Mouse (Mus musculus) limb, embryonic 14.5 days (tissue): ENCODE results near the gene Lgals1. TPM values are rescaled to one million over a fixed set of nuclear protein-coding genes. Genes with fewer than 3 reads are reported as not detected.

Experiments used
- ATAC-seq: fragments of 200-750 bp; cut with Nextera tagmentation; 2 replicates; pipeline ENCODE4 v1.8.0; 2017; ENCODE audit warnings: low read depth, moderate number of reproducible peaks, moderate TSS enrichment; ENCODE audit not compliant: low FRiP score
- DNase-seq: peaks from one replicate; pipeline ENCODE4 v3.0.0-alpha.2; 2015; ENCODE audit warnings: low spot score
- H3K27ac ChIP-seq: fragments of 300-500 bp; sonication (generic); replicated peaks from 2 replicates; pipeline ENCODE4 v1.5.1; 2014; ENCODE audit warnings: low read depth, mild to moderate bottlenecking, low read length, moderate library complexity, mixed read lengths
- H3K27me3 ChIP-seq: fragments of 300-500 bp; sonication (generic); 2 replicates; pipeline ENCODE4 v1.6.1; 2014; ENCODE audit warnings: low read length, mixed read lengths; ENCODE audit not compliant: control insufficient read depth, insufficient read depth
- H3K36me3 ChIP-seq: fragments of 300-500 bp; sonication (generic); 2 replicates; pipeline ENCODE4 v1.6.1; 2014; ENCODE audit warnings: mild to moderate bottlenecking, low read length, moderate library complexity, mixed read lengths; ENCODE audit not compliant: control insufficient read depth, insufficient read depth
- H3K4me1 ChIP-seq: fragments of 300-500 bp; sonication (generic); 2 replicates; pipeline ENCODE4 v1.6.1; 2014; ENCODE audit warnings: antibody characterized with exemption, low read length, mixed read lengths; ENCODE audit not compliant: control insufficient read depth, insufficient read depth
- H3K4me2 ChIP-seq: fragments of 300-500 bp; sonication (generic); replicated peaks from 2 replicates; pipeline ENCODE4 v1.6.1; 2014; ENCODE audit warnings: low read depth, mild to moderate bottlenecking, low read length, moderate library complexity; ENCODE audit not compliant: severe bottlenecking
- H3K4me3 ChIP-seq: fragments of 300-500 bp; sonication (generic); replicated peaks from 2 replicates; pipeline ENCODE4 v1.5.1; 2014; ENCODE audit warnings: low read length
- H3K9ac ChIP-seq: fragments of 300-500 bp; sonication (generic); 2 replicates; pipeline ENCODE4 v1.6.1; 2014; ENCODE audit warnings: mild to moderate bottlenecking, low read depth, low read length, moderate library complexity; ENCODE audit not compliant: severe bottlenecking
- H3K9me3 ChIP-seq: fragments of 300-500 bp; sonication (generic); 2 replicates; pipeline ENCODE4 v1.6.1; 2016; ENCODE audit warnings: low read length; ENCODE audit not compliant: control insufficient read depth
- POLR2A ChIP-seq: fragments of 200-500 bp; IDR thresholded peaks from 2 replicates; pipeline ENCODE4 v1.8.0; 2012; ENCODE audit warnings: inconsistent platforms, mild to moderate bottlenecking, moderate library complexity, borderline replicate concordance; ENCODE audit not compliant: insufficient read depth, insufficient read length; ENCODE audit errors: extremely low read depth
- WGBS: fragments of 180-500 bp; shearing (Covaris S2); extraction: QIAGEN DNeasy Blood & Tissue Kit; methylation state at CpG from one replicate; pipeline ENCODE4 v1.1.7; 2014; 5-methylcytosine and 5-hydroxymethylcytosine counted together
- polyA plus RNA-seq, 2 experiments: library from polyadenylated mRNA; depleted of rRNA in 1 of 2; stranded (reverse) in 1 of 2; unstranded in 1 of 2; fragments of >200 nt; fragmentation: Nextera tagmentation in 1 of 2; extraction: Ambion mirVana in 1 of 2; gene quantifications; 2 replicates each; pipeline versions ENCODE4 v1.2.1 to v1.2.3; 2012 to 2014

Gene Lgals1
- polyA plus RNA-seq, 2 experiments = 2,309 to 2,738 TPM

DNA sequence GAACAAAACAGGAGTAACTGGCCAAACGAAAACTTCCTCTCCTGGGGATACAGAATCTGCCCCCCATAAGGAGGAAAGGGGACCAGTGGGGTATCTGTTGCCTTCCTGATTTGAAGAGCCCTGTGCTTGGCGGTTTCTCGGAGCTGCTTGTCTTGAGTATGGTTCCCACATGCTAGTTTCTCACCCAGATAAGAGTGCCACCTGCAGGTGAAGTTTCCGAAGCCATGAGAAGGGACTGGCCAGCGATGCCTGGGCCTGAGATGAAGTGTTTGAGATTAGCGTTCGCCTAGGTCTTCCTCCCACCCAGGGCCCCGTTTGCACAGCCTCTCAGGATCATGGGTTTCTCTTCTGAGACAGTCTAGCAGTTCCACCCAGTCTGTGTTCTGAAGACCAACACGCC is 14.5 kb upstream of the Lgals1 start:
- no peak for DNase-seq
- no peak overlapping the region for H3K9ac ChIP-seq
- 40% methylated on average over 9 of the region's 9 CpGs for WGBS
- H3K4me3 ChIP-seq = no peak overlapping the region
- no peak overlapping the region for H3K4me2 ChIP-seq
- no peaks in the 10 kb centered on the region for H3K9me3 ChIP-seq
- no peak overlapping the region for H3K27ac ChIP-seq
- ATAC-seq = no peak
- peaks cover 49% of the 10 kb centered on the region for H3K36me3 ChIP-seq
- no peaks in the 10 kb centered on the region for H3K27me3 ChIP-seq
- no peak for TF ChIP-seq POLR2A
- H3K4me1 ChIP-seq = peaks cover 21% of the 10 kb centered on the region

DNA sequence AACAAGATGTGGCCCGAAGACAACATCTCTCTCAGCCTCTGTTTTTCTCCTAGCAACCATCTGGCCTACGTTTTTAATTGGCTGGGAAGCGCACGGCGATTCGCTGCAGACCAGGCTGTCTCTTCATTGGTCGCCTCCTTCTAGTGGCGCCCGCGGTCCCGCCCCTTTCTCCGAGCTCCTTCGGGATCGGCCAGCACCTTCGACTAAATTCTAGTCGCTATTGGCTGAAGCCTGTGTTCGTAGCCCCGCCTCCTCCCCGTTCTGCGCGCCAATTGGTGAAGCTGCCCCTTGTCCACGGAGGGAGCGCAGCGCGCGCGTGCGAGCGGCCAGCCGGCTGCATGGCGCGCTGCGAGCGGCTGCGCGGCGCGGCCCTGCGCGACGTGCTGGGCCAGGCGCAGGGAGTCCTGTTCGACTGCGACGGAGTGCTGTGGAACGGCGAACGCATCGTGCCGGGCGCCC is 12.9 kb upstream of the Lgals1 start, which contains the start of gene Pdxp:
Gene Pdxp, plus strand, starts transcription at position 288 of the 459 bp plus-strand sequence.
- TF ChIP-seq POLR2A = peak; percentile 74; the same call in 1 of the 2 replicates
- Histone ChIP-seq H3K36me3 (peaks cover 44% of the 10 kb centered on the region), H3K27me3 (no peaks in the 10 kb centered on the region), H3K27ac (peak within 1 kb of the TSS; percentile 86), H3K9me3 (no peaks in the 10 kb centered on the region), H3K4me1 (peaks cover 21% of the 10 kb centered on the region), H3K4me2 (peak within 1 kb of the TSS; percentile 94), H3K9ac (peak within 1 kb of the TSS; percentile 71), H3K4me3 (peak within 1 kb of the TSS; percentile 69)
- DNase-seq (peak; percentile 99), ATAC-seq (peak; percentile 94)
- under 1% methylated on average over 43 of the region's 51 CpGs for WGBS

DNA sequence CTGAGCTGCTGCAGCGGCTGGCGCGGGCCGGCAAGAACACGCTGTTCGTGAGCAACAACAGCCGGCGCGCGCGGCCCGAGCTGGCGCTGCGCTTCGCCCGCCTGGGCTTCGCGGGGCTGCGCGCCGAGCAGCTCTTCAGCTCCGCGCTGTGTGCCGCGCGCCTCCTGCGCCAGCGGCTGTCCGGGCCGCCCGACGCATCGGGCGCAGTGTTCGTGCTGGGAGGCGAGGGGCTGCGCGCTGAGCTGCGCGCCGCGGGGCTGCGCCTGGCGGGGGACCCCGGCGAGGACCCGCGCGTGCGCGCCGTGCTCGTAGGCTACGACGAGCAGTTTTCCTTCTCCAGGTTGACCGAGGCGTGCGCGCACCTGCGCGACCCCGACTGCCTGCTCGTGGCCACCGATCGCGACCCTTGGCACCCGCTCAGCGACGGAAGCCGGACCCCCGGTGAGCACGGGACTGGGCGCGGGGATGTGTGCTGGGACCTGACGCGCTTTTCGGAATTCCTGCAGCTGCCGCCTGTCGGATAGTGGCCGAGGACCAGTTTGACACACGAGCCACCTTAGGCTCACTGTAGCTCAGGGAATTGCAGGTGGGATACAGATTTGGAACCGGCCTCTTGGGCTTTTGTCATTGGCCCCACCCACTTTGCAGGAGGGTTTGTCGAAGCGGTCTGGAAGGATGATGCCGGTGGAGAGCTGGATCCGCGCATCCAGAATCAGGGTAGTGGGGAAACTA is 12.3 kb upstream of the Lgals1 start:
- Histone ChIP-seq H3K4me1 (peaks cover 21% of the 10 kb centered on the region), H3K9ac (peak overlapping the region; percentile 71), H3K36me3 (peaks cover 41% of the 10 kb centered on the region), H3K27me3 (no peaks in the 10 kb centered on the region), H3K27ac (peak overlapping the region; percentile 86), H3K4me2 (peak overlapping the region; percentile 94), H3K9me3 (no peaks in the 10 kb centered on the region), H3K4me3 (peak overlapping the region; percentile 69)
- 3% methylated on average over 56 of the region's 87 CpGs for WGBS
- TF ChIP-seq POLR2A = no peak
- ATAC-seq = peak; percentile 45
- no peak for DNase-seq

DNA sequence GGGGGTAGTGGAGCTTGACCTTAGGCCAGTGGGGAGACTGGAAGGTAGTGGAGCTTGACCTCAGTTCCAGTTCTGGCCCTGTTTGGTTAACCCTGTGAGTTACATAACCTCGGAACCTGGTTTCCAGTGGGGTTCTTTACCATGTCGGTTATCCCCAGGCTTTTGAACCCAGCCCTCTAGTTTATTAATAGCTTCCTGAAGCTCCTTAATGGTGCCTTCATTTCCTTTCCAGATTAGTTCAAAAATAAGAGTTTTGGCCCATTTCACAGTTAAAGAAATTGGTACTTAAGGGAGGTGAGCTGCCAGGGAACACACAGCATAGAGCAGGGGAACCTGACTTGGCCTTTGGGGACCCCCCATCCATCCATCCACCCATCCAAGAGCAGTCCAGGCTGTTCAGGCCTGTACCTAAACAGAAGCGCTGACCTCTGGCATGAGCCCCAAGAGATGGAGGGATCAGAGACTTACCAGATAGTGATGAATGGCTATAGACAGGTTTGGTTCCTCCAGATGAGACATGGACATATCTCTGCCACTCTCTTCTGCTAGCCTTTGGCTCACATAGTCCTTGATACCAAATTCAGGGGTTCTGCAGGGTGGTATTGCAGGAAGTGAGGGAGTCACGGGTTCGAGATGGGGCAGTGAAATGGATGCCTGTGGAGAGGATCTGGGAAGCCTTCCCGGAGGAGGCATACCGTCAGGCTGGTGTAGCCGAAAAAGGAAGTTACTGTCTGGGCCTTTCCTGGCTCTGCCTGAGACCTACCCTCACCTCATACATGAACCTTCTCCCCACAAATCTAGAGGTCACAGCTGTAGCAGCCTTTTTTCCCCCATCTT is 11.5 kb upstream of the Lgals1 start:
- peaks cover 36% of the 10 kb centered on the region for H3K36me3 ChIP-seq

DNA sequence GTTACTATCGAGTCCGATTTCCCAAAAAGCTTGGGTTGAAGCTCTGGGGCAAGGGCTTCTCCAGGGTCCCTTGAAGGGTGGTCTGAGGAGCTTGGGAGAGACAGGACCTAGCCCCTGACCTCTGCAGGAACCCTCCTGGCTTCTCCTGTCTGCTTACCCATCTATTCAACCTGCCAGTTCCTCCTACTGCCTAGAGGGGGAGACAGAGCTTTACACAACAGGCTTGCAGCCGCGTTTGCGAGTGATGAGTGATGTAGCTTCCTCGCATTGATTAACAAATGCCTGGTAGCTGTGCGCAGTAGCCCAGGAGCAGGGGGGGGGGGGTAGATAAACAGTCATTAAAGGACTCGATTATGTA is 10.9 kb upstream of the Lgals1 start:
- Histone ChIP-seq H3K27ac (no peak overlapping the region), H3K4me3 (peak overlapping the region; percentile 69), H3K4me1 (peaks cover 21% of the 10 kb centered on the region), H3K9ac (0 out of 2 replicates have a peak overlapping the region, but pooled peaks have one; percentile 71), H3K36me3 (peaks cover 30% of the 10 kb centered on the region), H3K4me2 (peak overlapping the region; percentile 94), H3K27me3 (no peaks in the 10 kb centered on the region), H3K9me3 (no peaks in the 10 kb centered on the region)
- ATAC-seq = no peak
- 7% methylated on average over 8 of the region's 8 CpGs for WGBS
- no peak for TF ChIP-seq POLR2A
- peak; percentile 83 for DNase-seq

More for the DNA sequence above, 11.5 kb upstream of the Lgals1 start:
- peak overlapping the region; percentile 69 for H3K4me3 ChIP-seq
- no peaks in the 10 kb centered on the region for H3K27me3 ChIP-seq
- no peaks in the 10 kb centered on the region for H3K9me3 ChIP-seq
- TF ChIP-seq POLR2A = no peak
- peak overlapping the region; percentile 94 for H3K4me2 ChIP-seq
- 46% methylated on average over 8 of the region's 8 CpGs for WGBS
- peak overlapping the region; percentile 71 for H3K9ac ChIP-seq
- DNase-seq (no peak), ATAC-seq (no peak)
- peaks cover 21% of the 10 kb centered on the region for H3K4me1 ChIP-seq
- H3K27ac ChIP-seq = no peak overlapping the region
